Mouse (Mus musculus): ENCODE data around the gene Lrrc58. TPM values are rescaled to one million over a fixed set of nuclear protein-coding genes. Genes with fewer than 3 reads are reported as not detected.

Gene Lrrc58
- total RNA-seq, 1 experiment from 2014 or later = 20.5 TPM

- ATAC-seq (replicated peaks; ENCODE audit: insufficient number of reproducible peaks, low FRiP score, low TSS enrichment, poor library complexity, severe bottlenecking) = no peak
These were observed 42.9 kb downstream of the Lrrc58 start for GRCm38 (mm10) chr16:37911086-37911485.

- no peak for ATAC-seq (replicated peaks; ENCODE audit: insufficient number of reproducible peaks, low FRiP score, low TSS enrichment, poor library complexity, severe bottlenecking)
These were observed 48.1 kb downstream of the Lrrc58 start, which contains the start of gene Gpr156 for GRCm38 (mm10) chr16:37916138-37916817. TSS of gene Gpr156 (plus strand) at chr16:37916496.

GRCm38 (mm10) chr16:37916818-37917201 lies 48.6 kb downstream of the Lrrc58 start:
- ATAC-seq (replicated peaks; ENCODE audit: insufficient number of reproducible peaks, low FRiP score, low TSS enrichment, poor library complexity, severe bottlenecking) = no peak

- ATAC-seq (replicated peaks; ENCODE audit: insufficient number of reproducible peaks, low FRiP score, low TSS enrichment, poor library complexity, severe bottlenecking) = no peak
These were observed 50.8 kb downstream of the Lrrc58 start for GRCm38 (mm10) chr16:37919000-37919399.

GRCm38 (mm10) chr16:37920842-37921409 lies 52.7 kb downstream of the Lrrc58 start:
- no peak for ATAC-seq (replicated peaks; ENCODE audit: insufficient number of reproducible peaks, low FRiP score, low TSS enrichment, poor library complexity, severe bottlenecking)

- no peak for ATAC-seq (replicated peaks; ENCODE audit: insufficient number of reproducible peaks, low FRiP score, low TSS enrichment, poor library complexity, severe bottlenecking)
These were observed 57.9 kb downstream of the Lrrc58 start for GRCm38 (mm10) chr16:37926087-37926486.

GRCm38 (mm10) chr16:37927117-37927516 lies 58.9 kb downstream of the Lrrc58 start:
- no peak for ATAC-seq (replicated peaks; ENCODE audit: insufficient number of reproducible peaks, low FRiP score, low TSS enrichment, poor library complexity, severe bottlenecking)

- ATAC-seq (replicated peaks; ENCODE audit: insufficient number of reproducible peaks, low FRiP score, low TSS enrichment, poor library complexity, severe bottlenecking) = no peak
These were observed 60.8 kb downstream of the Lrrc58 start for GRCm38 (mm10) chr16:37929006-37929405.

- no peak for ATAC-seq (replicated peaks; ENCODE audit: insufficient number of reproducible peaks, low FRiP score, low TSS enrichment, poor library complexity, severe bottlenecking)
These were observed 61.4 kb downstream of the Lrrc58 start for GRCm38 (mm10) chr16:37929626-37930025.

GRCm38 (mm10) chr16:37934932-37935331 lies 66.7 kb downstream of the Lrrc58 start:
- ATAC-seq (replicated peaks; ENCODE audit: insufficient number of reproducible peaks, low FRiP score, low TSS enrichment, poor library complexity, severe bottlenecking) = no peak

GRCm38 (mm10) chr16:37937276-37937675 lies 69.1 kb downstream of the Lrrc58 start:
- no peak for ATAC-seq (replicated peaks; ENCODE audit: insufficient number of reproducible peaks, low FRiP score, low TSS enrichment, poor library complexity, severe bottlenecking)

Other genes starting within 250 kb of the Lrrc58 start
- gene Ndufb4, start 213.9 kb upstream of the Lrrc58 start, total RNA-seq (2017) = 8.2 to 43.3 TPM (median 18.0 TPM) in 3 replicates
- 0.68 TPM in 1 of 3 replicates, not detected in the others for gene Fstl1, start 91.5 kb upstream of the Lrrc58 start, total RNA-seq (2017)
- not detected in 3 replicates for gene Gm36028, start 7.2 kb upstream of the Lrrc58 start, total RNA-seq (2017)
- not detected in 3 replicates for gene Gpr156, start 48.1 kb downstream of the Lrrc58 start, total RNA-seq (2017)
- gene Gsk3b, start 220.6 kb downstream of the Lrrc58 start, total RNA-seq (2017) = 47.0 to 73.4 TPM (median 62.4 TPM) in 3 replicates

All from monocyte, adult 5-6 weeks (primary cell).